Mouse (Mus musculus): Measurements from ENCODE around the gene Zfp536. TPM values are rescaled to one million over a fixed set of nuclear protein-coding genes. Genes with fewer than 3 reads are reported as not detected.
"Not testable (repeated sequence)": the region's sequence is repeated elsewhere in the genome, so short reads cannot be mapped to it uniquely, and the experiment has no call there.

Zfp536 gene
- polyA plus RNA-seq, 2 experiments from 2014 or later = 0.42 TPM; not detected in 1

- no peak for ATAC-seq
Measured at GRCm38 (mm10) chr7:37753024-37753423, 20.4 kb downstream of the Zfp536 start.

GRCm38 (mm10) chr7:37746133-37746761, 27.2 kb downstream of the Zfp536 start:
- no peak for ATAC-seq

- no peak for ATAC-seq
Measured at GRCm38 (mm10) chr7:37743350-37743749, 30.1 kb downstream of the Zfp536 start.

GRCm38 (mm10) chr7:37737191-37737590, 36.2 kb downstream of the Zfp536 start:
- ATAC-seq = no peak

GRCm38 (mm10) chr7:37736413-37736720, 37.1 kb downstream of the Zfp536 start:
- no peak for ATAC-seq

- ATAC-seq = no peak
Measured at GRCm38 (mm10) chr7:37735707-37736412, 37.6 kb downstream of the Zfp536 start.

GRCm38 (mm10) chr7:37735101-37735500, 38.3 kb downstream of the Zfp536 start:
- no peak for ATAC-seq

- no peak for ATAC-seq
Measured at GRCm38 (mm10) chr7:37734576-37734975, 38.9 kb downstream of the Zfp536 start.

- ATAC-seq = no peak
Measured at GRCm38 (mm10) chr7:37733996-37734395, 39.4 kb downstream of the Zfp536 start.

GRCm38 (mm10) chr7:37732741-37733140, 40.7 kb downstream of the Zfp536 start:
- no peak for ATAC-seq

GRCm38 (mm10) chr7:37727746-37728145, 45.7 kb downstream of the Zfp536 start:
- no peak for ATAC-seq

- ATAC-seq = no peak
Measured at GRCm38 (mm10) chr7:37724002-37724790, 49.2 kb downstream of the Zfp536 start.

GRCm38 (mm10) chr7:37723191-37723592, 50.2 kb downstream of the Zfp536 start:
- ATAC-seq = no peak

- ATAC-seq = no peak
Measured at GRCm38 (mm10) chr7:37721676-37722075, 51.8 kb downstream of the Zfp536 start.

GRCm38 (mm10) chr7:37718671-37719402, 54.6 kb downstream of the Zfp536 start:
- no peak for ATAC-seq

GRCm38 (mm10) chr7:37717071-37717470, 56.4 kb downstream of the Zfp536 start:
- no peak for ATAC-seq

GRCm38 (mm10) chr7:37716626-37717025, 56.8 kb downstream of the Zfp536 start:
- ATAC-seq = no peak

GRCm38 (mm10) chr7:37704464-37704863, 69.0 kb downstream of the Zfp536 start:
- no peak for ATAC-seq

- not testable (repeated sequence) for ATAC-seq
Measured at GRCm38 (mm10) chr7:37697378-37697777, 76.1 kb downstream of the Zfp536 start.

- ATAC-seq = no peak
Measured at GRCm38 (mm10) chr7:37695066-37695465, 78.4 kb downstream of the Zfp536 start.

GRCm38 (mm10) chr7:37690606-37691005, 82.8 kb downstream of the Zfp536 start:
- no peak for ATAC-seq

GRCm38 (mm10) chr7:37689561-37690305, 83.7 kb downstream of the Zfp536 start:
- ATAC-seq = no peak

All from CD4-positive, CD25-positive, alpha-beta regulatory T cell, adult 4 months (primary cell).